Mouse (Mus musculus): ENCODE results near the gene Slc1a2. TPM values are rescaled to one million over a fixed set of nuclear protein-coding genes. Genes with fewer than 3 reads are reported as not detected.

Gene Slc1a2
- total and polyA plus RNA-seq, 3 experiments, result 0.08 TPM; not detected in 2

DNA sequence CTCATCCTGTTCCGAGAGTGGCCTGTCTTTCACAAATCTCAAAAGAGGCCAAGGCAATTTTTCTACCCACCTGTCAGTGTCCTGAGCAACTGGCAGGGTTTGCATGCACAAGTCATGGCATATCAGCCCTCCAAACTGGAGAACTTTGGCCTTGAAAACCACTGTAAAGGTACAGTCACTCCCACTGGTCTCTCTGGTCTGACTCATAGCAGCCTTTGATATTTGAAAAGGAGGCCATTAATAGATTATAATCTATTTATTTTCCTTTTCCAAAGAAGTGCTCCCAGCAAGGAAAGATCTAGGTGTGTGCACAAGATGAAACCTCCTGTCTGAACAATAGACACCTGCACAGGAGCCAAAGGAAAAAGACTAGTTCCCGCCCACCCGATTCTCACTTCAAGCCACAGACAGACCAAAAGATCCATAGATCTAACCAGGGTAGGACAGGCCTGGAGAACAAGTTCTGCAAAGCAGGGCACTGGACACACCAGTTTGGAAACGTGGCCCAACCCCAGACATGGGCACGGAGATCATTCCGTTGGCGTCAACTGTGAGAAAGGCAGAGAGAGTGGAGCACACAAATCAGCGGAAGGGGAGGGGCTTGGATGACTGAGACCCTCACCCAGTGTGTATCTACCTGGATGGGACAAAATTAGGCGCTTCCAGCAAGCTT is 167.6 kb downstream of the Slc1a2 start:
- Histone ChIP-seq H3K27ac (ENCODE audit: control insufficient read depth, low read depth, low read length) (no peak overlapping the region), H3K79me2 (ENCODE audit: control insufficient read depth, insufficient read depth, low read length, poor library complexity) (no peaks in the 10 kb centered on the region; the same call in 1 of the 2 replicates), H3K4me1 (ENCODE audit: control insufficient read depth in 1 of 2, insufficient read depth in 2 of 2, low read length in 2 of 2) (no peaks in the 10 kb centered on the region), H3K36me3 (ENCODE audit: control insufficient read depth in 1 of 2, insufficient read depth in 2 of 2, low read length in 2 of 2) (peaks cover 7 to 16% of the 10 kb centered on the region in 2 experiments; a peak in 3 of 4 replicates), H3K9me3 (replicated peaks; ENCODE audit: insufficient read depth, low read length) (no peaks in the 10 kb centered on the region), H3K9ac (ENCODE audit: control insufficient read depth, low read depth, low read length, poor library complexity, severe bottlenecking) (no peak overlapping the region), H3K4me3 (ENCODE audit: control insufficient read depth in 1 of 2, insufficient read depth in 1 of 2, low read depth in 2 of 2, low read length in 2 of 2) (no peak overlapping the region), H3K27me3 (ENCODE audit: control insufficient read depth in 1 of 2, insufficient read depth in 2 of 2, low read length in 2 of 2) (no peaks in the 10 kb centered on the region)
- DNase-seq (ENCODE audit: low read depth, low spot score), result no peak
- TF ChIP-seq ELF1 (IDR thresholded peaks at IDR 0.05; ENCODE audit: low read depth, low read length) (no peak), BHLHE40 (IDR thresholded peaks at IDR 0.05; ENCODE audit: borderline replicate concordance, low read depth, low read length) (no peak), ZC3H11A (IDR thresholded peaks at IDR 0.05; ENCODE audit: low read depth, low read length) (no peak), POLR2A (IDR thresholded peaks at IDR 0.05; ENCODE audit: control insufficient read depth in 1 of 2, insufficient read depth in 1 of 2, low read depth in 1 of 2, low read length in 2 of 2, poor library complexity in 1 of 2) (no peak), E2F4 (IDR thresholded peaks at IDR 0.05; ENCODE audit: borderline replicate concordance, low read depth, low read length) (no peak), TAL1 (IDR thresholded peaks at IDR 0.05; ENCODE audit: low read length) (no peak), POLR2AphosphoS2 (IDR thresholded peaks at IDR 0.05; ENCODE audit: low read length) (no peak), CHD1 (IDR thresholded peaks at IDR 0.05; ENCODE audit: low read depth, low read length) (no peak), EP300 (IDR thresholded peaks at IDR 0.05; ENCODE audit: low read depth in 1 of 2, low read length in 2 of 2) (no peak), MAX (IDR thresholded peaks at IDR 0.05; ENCODE audit: low read length) (no peak), RCOR1 (IDR thresholded peaks at IDR 0.05; ENCODE audit: low read depth, low read length) (no peak), UBTF (IDR thresholded peaks at IDR 0.05; ENCODE audit: borderline replicate concordance, insufficient read depth, low read depth, low read length) (no peak), MEF2A (IDR thresholded peaks at IDR 0.05; ENCODE audit: extremely low read depth, insufficient replicate concordance, low read depth, low read length, poor library complexity, severe bottlenecking) (no peak), ETS1 (IDR thresholded peaks at IDR 0.05; ENCODE audit: low read depth, low read length) (no peak), KAT2A (conservative IDR thresholded peaks at IDR 0.05; ENCODE audit: low read depth, low read length) (no peak), TBP (IDR thresholded peaks at IDR 0.05; ENCODE audit: low read depth, low read length) (no peak), GATA1 (IDR thresholded peaks at IDR 0.05; ENCODE audit: low read depth, low read length) (no peak)

DNA sequence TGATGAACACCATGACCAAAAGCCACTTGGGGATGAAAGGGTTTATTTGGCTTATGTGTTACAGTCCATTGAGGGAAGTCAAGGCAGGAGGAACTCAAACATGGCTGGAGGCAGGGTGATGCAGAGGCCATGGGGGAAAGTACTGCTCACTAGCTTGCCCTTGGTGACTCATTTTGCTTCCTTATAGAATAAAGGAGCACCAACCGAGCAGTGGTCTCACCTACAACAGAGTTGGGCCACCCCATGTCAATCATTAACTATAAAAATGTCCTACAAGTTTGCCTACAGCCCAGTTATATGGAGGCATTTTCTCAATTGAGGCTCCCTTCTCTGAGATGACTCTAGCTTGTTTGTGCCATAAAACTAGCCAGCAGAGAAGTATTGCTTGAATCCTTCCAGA is 169.4 kb downstream of the Slc1a2 start:
- Histone ChIP-seq H3K27ac (ENCODE audit: control insufficient read depth, low read depth, low read length) (no peak overlapping the region), H3K4me3 (ENCODE audit: control insufficient read depth in 1 of 2, insufficient read depth in 1 of 2, low read depth in 2 of 2, low read length in 2 of 2) (no peak overlapping the region), H3K4me1 (ENCODE audit: control insufficient read depth in 1 of 2, insufficient read depth in 2 of 2, low read length in 2 of 2) (no peaks in the 10 kb centered on the region), H3K79me2 (ENCODE audit: control insufficient read depth, insufficient read depth, low read length, poor library complexity) (no peaks in the 10 kb centered on the region), H3K36me3 (ENCODE audit: control insufficient read depth in 1 of 2, insufficient read depth in 2 of 2, low read length in 2 of 2) (peaks cover 7 to 22% of the 10 kb centered on the region in 2 experiments; a peak in 3 of 4 replicates), H3K9ac (ENCODE audit: control insufficient read depth, low read depth, low read length, poor library complexity, severe bottlenecking) (no peak overlapping the region), H3K9me3 (replicated peaks; ENCODE audit: insufficient read depth, low read length) (no peaks in the 10 kb centered on the region), H3K27me3 (ENCODE audit: control insufficient read depth in 1 of 2, insufficient read depth in 2 of 2, low read length in 2 of 2) (no peaks in the 10 kb centered on the region)
- TF ChIP-seq KAT2A (conservative IDR thresholded peaks at IDR 0.05; ENCODE audit: low read depth, low read length) (no peak), MXI1 (IDR thresholded peaks at IDR 0.05; ENCODE audit: low read depth, low read length) (no peak), JUND (IDR thresholded peaks at IDR 0.05; ENCODE audit: low read depth, low read length) (no peak), RCOR1 (IDR thresholded peaks at IDR 0.05; ENCODE audit: low read depth, low read length) (no peak), TBP (IDR thresholded peaks at IDR 0.05; ENCODE audit: low read depth, low read length) (no peak), NRF1 (IDR thresholded peaks at IDR 0.05; ENCODE audit: insufficient read depth, low read depth, low read length, poor library complexity, severe bottlenecking) (no peak), E2F4 (IDR thresholded peaks at IDR 0.05; ENCODE audit: borderline replicate concordance, low read depth, low read length) (no peak), EP300 (IDR thresholded peaks at IDR 0.05; ENCODE audit: low read depth in 1 of 2, low read length in 2 of 2) (no peak), SMC3 (IDR thresholded peaks at IDR 0.05; ENCODE audit: low read depth, low read length) (no peak), RAD21 (IDR thresholded peaks at IDR 0.05; ENCODE audit: low read depth, low read length) (no peak), HCFC1 (IDR thresholded peaks at IDR 0.05; ENCODE audit: low read depth, low read length) (no peak), USF1 (IDR thresholded peaks at IDR 0.05; ENCODE audit: low read depth, low read length) (no peak), POLR2A (IDR thresholded peaks at IDR 0.05; ENCODE audit: control insufficient read depth in 1 of 2, insufficient read depth in 1 of 2, low read depth in 1 of 2, low read length in 2 of 2, poor library complexity in 1 of 2) (no peak)
- no peak for DNase-seq (ENCODE audit: low read depth, low spot score)

All from MEL (cell line).